In the genomic region with DNA sequence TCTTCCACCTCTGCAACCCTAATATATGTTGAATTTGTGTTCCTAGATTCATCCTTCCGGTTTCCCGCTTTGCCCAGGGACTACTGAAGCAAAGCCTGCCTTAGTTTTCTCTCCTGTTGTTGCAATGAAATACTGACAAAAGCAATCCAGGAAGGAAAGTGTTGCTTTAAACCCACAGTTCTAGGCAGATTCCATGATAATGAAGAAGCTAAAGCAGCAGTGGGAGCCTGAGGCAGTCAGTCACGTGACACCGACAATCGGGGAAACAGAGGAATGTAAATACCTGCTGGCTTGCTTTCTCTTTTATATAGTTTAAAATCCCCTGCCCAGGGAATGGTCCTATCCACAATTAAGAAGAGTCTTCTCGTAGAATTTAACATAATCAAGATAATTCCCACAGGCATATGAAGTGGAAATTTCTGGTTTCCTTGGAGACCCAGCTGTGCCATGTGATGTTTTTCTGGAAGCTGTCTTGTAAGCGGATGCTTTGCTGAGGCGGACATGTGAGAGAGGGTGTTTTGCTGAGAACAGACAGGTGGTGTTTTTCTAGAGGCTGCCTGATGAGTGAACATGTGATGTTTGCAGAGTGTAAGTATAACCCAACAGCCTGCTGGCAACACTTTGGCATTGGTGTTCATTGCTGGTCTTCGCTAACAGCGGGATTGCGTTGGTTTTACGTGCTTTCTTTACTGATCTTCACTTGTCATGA, we compare ENCODE assay signal across 8 mouse cellular contexts.
DNase-seq lines count a peak whose midpoint lies in the region; ATAC-seq and TF ChIP-seq lines count a peak whose summit lies in the region.

No protein-coding gene starts in this region.

- 57% methylated on average over 12 of the region's 12 CpGs for WGBS in embryonic facial prominence, embryonic 11.5 days
- 53% methylated on average over 12 of the region's 12 CpGs for WGBS in hindbrain, embryonic 13.5 days
- WGBS in limb, embryonic 14.5 days = 52% methylated on average over 12 of the region's 12 CpGs
- 46% methylated on average over 12 of the region's 12 CpGs for WGBS in stomach, embryonic 14.5 days

- no peak overlapping the region for H3K27ac ChIP-seq in embryonic facial prominence, embryonic 11.5 days (replicated peaks; ENCODE audit: low read depth, low read length)
- no peak overlapping the region for H3K27ac ChIP-seq in hindbrain, embryonic 13.5 days
- no peak overlapping the region for H3K27ac ChIP-seq in limb, embryonic 14.5 days (replicated peaks; ENCODE audit: low read depth, low read length)
- H3K27ac ChIP-seq in stomach, embryonic 14.5 days (ENCODE audit: low read length) = no peak overlapping the region

- H3K4me1 ChIP-seq in embryonic facial prominence, embryonic 11.5 days (ENCODE audit: control insufficient read depth, insufficient read depth, low read length) = no peaks in the 10 kb centered on the region
- no peaks in the 10 kb centered on the region for H3K4me1 ChIP-seq in hindbrain, embryonic 13.5 days (replicated peaks)
- no peaks in the 10 kb centered on the region for H3K4me1 ChIP-seq in limb, embryonic 14.5 days (ENCODE audit: control insufficient read depth, insufficient read depth, low read length)
- no peaks in the 10 kb centered on the region for H3K4me1 ChIP-seq in stomach, embryonic 14.5 days (ENCODE audit: control insufficient read depth, insufficient read depth, low read length)

- no peak overlapping the region for H3K4me3 ChIP-seq in embryonic facial prominence, embryonic 11.5 days (ENCODE audit: low read depth, low read length)
- peak overlapping the region; percentile 17; the same call in 1 of the 2 replicates for H3K4me3 ChIP-seq in hindbrain, embryonic 13.5 days
- H3K4me3 ChIP-seq in limb, embryonic 14.5 days (replicated peaks; ENCODE audit: low read length) = no peak overlapping the region
- H3K4me3 ChIP-seq in stomach, embryonic 14.5 days (ENCODE audit: low read depth, low read length) = no peak overlapping the region

- no peak for ATAC-seq in embryonic facial prominence, embryonic 11.5 days (replicated peaks; ENCODE audit: insufficient number of reproducible peaks, low FRiP score, low TSS enrichment, low read depth)
- peak; percentile 52; the same call in 1 of the 2 replicates for ATAC-seq in hindbrain, embryonic 13.5 days (ENCODE audit: low FRiP score)
- peak; percentile 34; the same call in 1 of the 2 replicates for ATAC-seq in limb, embryonic 14.5 days (ENCODE audit: low FRiP score, low read depth)
- peak; percentile 71 for ATAC-seq in stomach, embryonic 14.5 days (ENCODE audit: insufficient number of reproducible peaks, insufficient read depth, low FRiP score, low read depth)
- no peak for ATAC-seq in cerebellum, adult (ENCODE audit: insufficient number of reproducible peaks, low FRiP score, low TSS enrichment)

- H3K27me3 ChIP-seq in embryonic facial prominence, embryonic 11.5 days (ENCODE audit: control insufficient read depth, insufficient read depth, low read length) = no peaks in the 10 kb centered on the region
- H3K27me3 ChIP-seq in hindbrain, embryonic 13.5 days = no peaks in the 10 kb centered on the region
- H3K27me3 ChIP-seq in limb, embryonic 14.5 days (ENCODE audit: control insufficient read depth, insufficient read depth, low read length) = no peaks in the 10 kb centered on the region
- no peaks in the 10 kb centered on the region for H3K27me3 ChIP-seq in stomach, embryonic 14.5 days (ENCODE audit: control insufficient read depth, insufficient read depth, low read length)

- no peak for TF ChIP-seq POLR2A in limb, embryonic 14.5 days (IDR thresholded peaks at IDR 0.05; ENCODE audit: borderline replicate concordance, extremely low read depth, insufficient read depth, insufficient read length)

- H3K9me3 ChIP-seq in embryonic facial prominence, embryonic 11.5 days (replicated peaks; ENCODE audit: control insufficient read depth, low read length) = no peaks in the 10 kb centered on the region
- H3K9me3 ChIP-seq in hindbrain, embryonic 13.5 days = no peaks in the 10 kb centered on the region
- H3K9me3 ChIP-seq in limb, embryonic 14.5 days (ENCODE audit: control insufficient read depth, low read length) = no peaks in the 10 kb centered on the region
- no peaks in the 10 kb centered on the region for H3K9me3 ChIP-seq in stomach, embryonic 14.5 days (ENCODE audit: control insufficient read depth, low read depth, low read length)

- no peak overlapping the region for H3K4me2 ChIP-seq in embryonic facial prominence, embryonic 11.5 days (ENCODE audit: low read depth, low read length)
- peak overlapping the region; percentile 36 for H3K4me2 ChIP-seq in hindbrain, embryonic 13.5 days
- H3K4me2 ChIP-seq in limb, embryonic 14.5 days (replicated peaks; ENCODE audit: low read depth, low read length, severe bottlenecking) = no peak overlapping the region
- peak overlapping the region; percentile 30 for H3K4me2 ChIP-seq in stomach, embryonic 14.5 days (replicated peaks; ENCODE audit: low read depth, low read length)

- no peak overlapping the region for H3K9ac ChIP-seq in embryonic facial prominence, embryonic 11.5 days (replicated peaks; ENCODE audit: low read length)
- no peak overlapping the region for H3K9ac ChIP-seq in hindbrain, embryonic 13.5 days
- no peak overlapping the region for H3K9ac ChIP-seq in limb, embryonic 14.5 days (ENCODE audit: low read depth, low read length, severe bottlenecking)
- no peak overlapping the region for H3K9ac ChIP-seq in stomach, embryonic 14.5 days (replicated peaks; ENCODE audit: low read depth, low read length)

- peak; percentile 25 for DNase-seq in embryo, embryonic 10.5 days (ENCODE audit: low spot score)
- no peak for DNase-seq in embryo, embryonic 10 days (ENCODE audit: low spot score)
- peak; percentile 16 for DNase-seq in embryonic facial prominence, embryonic 11.5 days (ENCODE audit: low spot score)
- DNase-seq in limb, embryonic 14.5 days (ENCODE audit: low spot score) = no peak
- DNase-seq in gastrocnemius, adult 18-20 months (ENCODE audit: low spot score) = no peak

- no peaks in the 10 kb centered on the region for H3K36me3 ChIP-seq in embryonic facial prominence, embryonic 11.5 days (replicated peaks; ENCODE audit: control insufficient read depth, insufficient read depth, low read depth, low read length)
- no peaks in the 10 kb centered on the region for H3K36me3 ChIP-seq in hindbrain, embryonic 13.5 days
- no peaks in the 10 kb centered on the region for H3K36me3 ChIP-seq in limb, embryonic 14.5 days (ENCODE audit: control insufficient read depth, insufficient read depth, low read length)
- H3K36me3 ChIP-seq in stomach, embryonic 14.5 days (ENCODE audit: control insufficient read depth, insufficient read depth, low read length) = no peaks in the 10 kb centered on the region

Comparison
In these comparisons a context has a peak if more than half of its experiments do, and no peak if none do; other contexts are left out.
1. DNase-seq: peak in embryo, embryonic 10.5 days (single experiment) and embryonic facial prominence, embryonic 11.5 days (single experiment); none in embryo, embryonic 10 days (single experiment), limb, embryonic 14.5 days (single experiment) and gastrocnemius, adult 18-20 months (single experiment).
2. ATAC-seq: peak in hindbrain, embryonic 13.5 days (single experiment), limb, embryonic 14.5 days (single experiment) and stomach, embryonic 14.5 days (single experiment); none in embryonic facial prominence, embryonic 11.5 days (single experiment) and cerebellum, adult (single experiment).
3. H3K4me2 ChIP-seq: peak in hindbrain, embryonic 13.5 days (single experiment) and stomach, embryonic 14.5 days (single experiment); none in embryonic facial prominence, embryonic 11.5 days (single experiment) and limb, embryonic 14.5 days (single experiment).